Mouse (Mus musculus): ENCODE measurements around the gene Spag17.

GRCm38 (mm10) chr3:99966285-99966684, 81.1 kb downstream of the Spag17 start:
- TF ChIP-seq POLR2A (IDR thresholded peaks at IDR 0.05; ENCODE audit: borderline replicate concordance, extremely low read depth, insufficient read depth, insufficient read length, poor library complexity, severe bottlenecking) (no peak), CTCF (IDR thresholded peaks at IDR 0.05; ENCODE audit: borderline replicate concordance, extremely low read depth, insufficient read depth, insufficient read length) (no peak)

All from brain, embryonic 14.5 days (tissue).